Mouse (Mus musculus): ENCODE measurements around the gene Med9.

DNA sequence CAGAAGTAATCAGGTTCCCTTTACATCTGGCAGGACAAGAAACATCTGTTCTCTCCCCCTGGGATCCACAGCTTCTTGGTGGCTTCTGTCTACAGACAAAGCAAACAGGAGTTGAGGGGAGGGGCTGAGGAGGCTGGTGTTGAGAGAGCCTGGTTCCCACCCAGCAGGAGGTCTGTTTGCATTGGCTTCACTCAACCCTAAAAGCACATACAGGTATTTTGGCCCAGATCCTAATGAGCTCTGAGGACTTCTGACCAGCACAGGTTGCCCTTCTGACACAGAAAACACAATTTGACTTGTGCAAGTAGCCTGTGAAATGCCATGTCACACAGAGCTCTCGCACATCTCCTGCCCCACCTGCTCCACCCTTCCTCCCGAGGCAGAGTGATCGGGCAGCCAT is 39.6 kb upstream of the Med9 start:
- TF ChIP-seq EP300 (IDR thresholded peaks at IDR 0.05; ENCODE audit: insufficient read depth, low read depth, low read length) (no peak), CTCF (IDR thresholded peaks at IDR 0.05; ENCODE audit: low read depth, low read length) (no peak), POLR2A (IDR thresholded peaks at IDR 0.05; ENCODE audit: insufficient read depth, low read length) (no peak)
